Mouse (Mus musculus) olfactory bulb, adult 2 months (tissue): ENCODE measurements around the gene Tuba8. TPM values are rescaled to one million over a fixed set of nuclear protein-coding genes. Genes with fewer than 3 reads are reported as not detected.

ENCODE experiments used
- H3K27ac ChIP-seq: fragments of 200-500 bp; 2 replicates; pipeline ENCODE4 v1.5.1; 2012; ENCODE audit warnings: low read depth, low read length; ENCODE audit not compliant: insufficient read depth
- H3K4me1 ChIP-seq: fragments of 200-500 bp; 2 replicates; pipeline ENCODE4 v1.6.1; 2012; ENCODE audit warnings: low read length; ENCODE audit not compliant: control insufficient read depth, insufficient read depth
- H3K4me3 ChIP-seq: fragments of 200-500 bp; 2 replicates; pipeline ENCODE4 v1.5.1; 2012; ENCODE audit warnings: mild to moderate bottlenecking, low read depth, low read length, moderate library complexity; ENCODE audit not compliant: insufficient read depth
- CTCF ChIP-seq: fragments of 200-500 bp; IDR thresholded peaks from 2 replicates; pipeline ENCODE4 v1.5.1; 2012; ENCODE audit warnings: low read depth, mild to moderate bottlenecking, low read length, moderate library complexity; ENCODE audit not compliant: insufficient read depth
- POLR2A ChIP-seq: fragments of 200-500 bp; IDR thresholded peaks from 2 replicates; pipeline ENCODE4 v1.6.1; 2012; ENCODE audit warnings: mild to moderate bottlenecking, low read depth, low read length, moderate library complexity; ENCODE audit not compliant: insufficient read depth
- WGBS: fragments of 180-500 bp; shearing (Covaris S2); methylation state at CpG from one replicate; pipeline ENCODE4 v1.1.7; 2018; 5-methylcytosine and 5-hydroxymethylcytosine counted together
- polyA plus RNA-seq: library from polyadenylated mRNA; stranded (reverse); fragments of >200 nt; gene quantifications from 2 replicates; pipeline ENCODE4 v1.2.4, GENCODE M21; 2012; ENCODE audit warnings: low replicate concordance; ENCODE audit not compliant: missing spikeins, insufficient read depth, insufficient read length

Tuba8 gene
- polyA plus RNA-seq, 1 experiment: not detected

GRCm38 (mm10) chr6:121212988-121213387, 2.5 kb downstream of the Tuba8 start:
- WGBS: 61% methylated on average over 4 of the region's 4 CpGs
- peaks cover 48% of the 10 kb centered on the region for H3K4me1 ChIP-seq
- TF ChIP-seq CTCF (no peak), POLR2A (no peak)
- no peak overlapping the region for H3K4me3 ChIP-seq
- 0 out of 2 replicates have a peak overlapping the region, but pooled peaks have one; percentile 36 for H3K27ac ChIP-seq

DNA sequence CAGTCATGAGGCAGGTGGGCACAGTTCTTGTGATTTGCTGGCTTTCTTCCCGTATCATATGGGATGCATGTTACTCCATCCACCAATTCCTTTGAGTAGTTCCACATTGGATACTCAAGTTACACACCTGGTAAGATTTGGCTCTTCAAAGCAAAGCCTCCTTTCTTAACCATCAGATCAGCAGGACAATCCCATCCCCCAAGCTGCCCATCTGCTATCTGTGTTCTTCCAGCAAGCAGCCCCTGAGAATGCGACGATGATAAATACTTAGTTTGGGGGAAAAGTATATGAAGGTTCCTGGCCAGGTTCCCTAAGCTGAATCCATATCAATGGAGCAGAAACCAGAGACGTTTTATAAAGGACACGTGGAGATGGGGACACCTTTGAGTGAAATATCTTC, 3.7 kb downstream of the Tuba8 start:
- 87% methylated on average over 5 of the region's 5 CpGs for WGBS
- H3K4me1 ChIP-seq: peaks cover 56% of the 10 kb centered on the region
- no peak overlapping the region for H3K4me3 ChIP-seq
- no peak for TF ChIP-seq CTCF
- TF ChIP-seq POLR2A: no peak
- H3K27ac ChIP-seq: peak overlapping the region; percentile 87

- H3K27ac ChIP-seq: peak overlapping the region; percentile 87
- no peak overlapping the region for H3K4me3 ChIP-seq
- peaks cover 58% of the 10 kb centered on the region for H3K4me1 ChIP-seq
- 80% methylated on average over 8 of the region's 8 CpGs for WGBS
- no peak for TF ChIP-seq CTCF
- no peak for TF ChIP-seq POLR2A
Measured at GRCm38 (mm10) chr6:121214667-121215330, 4.3 kb downstream of the Tuba8 start.

GRCm38 (mm10) chr6:121215336-121215735, 4.8 kb downstream of the Tuba8 start:
- 28% methylated on average over 5 of the region's 5 CpGs for WGBS
- H3K27ac ChIP-seq: peak overlapping the region; percentile 97
- TF ChIP-seq CTCF: no peak
- no peak for TF ChIP-seq POLR2A
- H3K4me1 ChIP-seq: peaks cover 57% of the 10 kb centered on the region
- H3K4me3 ChIP-seq: no peak overlapping the region

- WGBS: 43% methylated on average over 6 of the region's 6 CpGs
- peak overlapping the region; percentile 97 for H3K27ac ChIP-seq
- TF ChIP-seq POLR2A (no peak), CTCF (no peak)
- no peak overlapping the region for H3K4me3 ChIP-seq
- peaks cover 58% of the 10 kb centered on the region for H3K4me1 ChIP-seq
Measured at GRCm38 (mm10) chr6:121215896-121216295, 5.4 kb downstream of the Tuba8 start.

- TF ChIP-seq POLR2A: no peak
- Histone ChIP-seq H3K4me1 (peaks cover 56% of the 10 kb centered on the region), H3K4me3 (no peak overlapping the region), H3K27ac (peak overlapping the region; percentile 97)
- WGBS: 67% methylated on average over 5 of the region's 5 CpGs
Measured at GRCm38 (mm10) chr6:121216589-121217255, 6.2 kb downstream of the Tuba8 start.

GRCm38 (mm10) chr6:121218002-121218401, 7.5 kb downstream of the Tuba8 start:
- peak overlapping the region; percentile 97 for H3K27ac ChIP-seq
- 83% methylated on average over 7 of the region's 7 CpGs for WGBS
- no peak overlapping the region for H3K4me3 ChIP-seq
- peaks cover 60% of the 10 kb centered on the region for H3K4me1 ChIP-seq
- no peak for TF ChIP-seq POLR2A
- TF ChIP-seq CTCF: no peak

GRCm38 (mm10) chr6:121219406-121219805, 8.9 kb downstream of the Tuba8 start:
- TF ChIP-seq POLR2A (no peak), CTCF (no peak)
- WGBS: 72% methylated on average over 4 of the region's 4 CpGs

GRCm38 (mm10) chr6:121220181-121220580, 9.7 kb downstream of the Tuba8 start:
- Histone ChIP-seq H3K4me1 (peaks cover 53% of the 10 kb centered on the region), H3K27ac (0 out of 2 replicates have a peak overlapping the region, but pooled peaks have one; percentile 10), H3K4me3 (no peak overlapping the region)
- TF ChIP-seq CTCF (no peak), POLR2A (no peak)
- WGBS: 90% methylated on average over 10 of the region's 10 CpGs

More at GRCm38 (mm10) chr6:121219406-121219805, 8.9 kb downstream of the Tuba8 start:
- no peak overlapping the region for H3K27ac ChIP-seq
- peaks cover 60% of the 10 kb centered on the region for H3K4me1 ChIP-seq
- H3K4me3 ChIP-seq: no peak overlapping the region
